Mouse (Mus musculus): ENCODE measurements at regions not wholly inside any gene's neighbourhood (a gene's known extent, or its start where the extent isn't known, plus 50 kb on each side); places are given as distances from the start of the nearest gene placed in this dataset.

GRCm38 (mm10) chr5:50728337-50729003 is 669.7 kb upstream of the Adgra3 start:
- H3K9ac ChIP-seq (replicated peaks; ENCODE audit: low read depth) = no peak overlapping the region
- no peaks in the 10 kb centered on the region for H3K4me1 ChIP-seq (ENCODE audit: insufficient read depth, low read depth, low read length)
- H3K27me3 ChIP-seq (replicated peaks; ENCODE audit: insufficient read depth, low read length) = no peaks in the 10 kb centered on the region
- 55% methylated on average over 1 of the region's 1 CpGs for WGBS
- H3K4me3 ChIP-seq (ENCODE audit: low read depth, low read length) = no peak overlapping the region
- ATAC-seq = no peak
- H3K9me3 ChIP-seq (ENCODE audit: low read length) = no peaks in the 10 kb centered on the region
- no peak overlapping the region for H3K4me2 ChIP-seq (replicated peaks; ENCODE audit: low read depth, low read length)
- H3K27ac ChIP-seq (ENCODE audit: low read length) = no peak overlapping the region
- no peaks in the 10 kb centered on the region for H3K36me3 ChIP-seq (ENCODE audit: insufficient read depth, low read length)
- TF ChIP-seq CTCF (IDR thresholded peaks at IDR 0.05) (no peak), EP300 (IDR thresholded peaks at IDR 0.05) (no peak)
- no peak for DNase-seq (ENCODE audit: low spot score)

- Histone ChIP-seq H3K9me3 (ENCODE audit: low read length) (no peaks in the 10 kb centered on the region), H3K4me2 (replicated peaks; ENCODE audit: low read depth, low read length) (no peak overlapping the region), H3K4me3 (ENCODE audit: low read depth, low read length) (no peak overlapping the region), H3K9ac (replicated peaks; ENCODE audit: low read depth) (no peak overlapping the region), H3K27ac (ENCODE audit: low read length) (no peak overlapping the region), H3K27me3 (replicated peaks; ENCODE audit: insufficient read depth, low read length) (no peaks in the 10 kb centered on the region), H3K36me3 (ENCODE audit: insufficient read depth, low read length) (no peaks in the 10 kb centered on the region), H3K4me1 (ENCODE audit: insufficient read depth, low read depth, low read length) (no peaks in the 10 kb centered on the region)
- 56% methylated on average over 2 of the region's 2 CpGs for WGBS
- ATAC-seq (no peak), DNase-seq (ENCODE audit: low spot score) (no peak)
- TF ChIP-seq CTCF (IDR thresholded peaks at IDR 0.05) = no peak
- TF ChIP-seq EP300 (IDR thresholded peaks at IDR 0.05) = no peak
Measured at GRCm38 (mm10) chr5:50706945-50707663, 648.3 kb upstream of the Adgra3 start.

- ATAC-seq = no peak
- TF ChIP-seq CTCF (IDR thresholded peaks at IDR 0.05) (no peak), EP300 (IDR thresholded peaks at IDR 0.05) (no peak)
- Histone ChIP-seq H3K4me2 (replicated peaks; ENCODE audit: low read depth, low read length) (no peak overlapping the region), H3K4me1 (ENCODE audit: insufficient read depth, low read depth, low read length) (no peaks in the 10 kb centered on the region), H3K27ac (ENCODE audit: low read length) (no peak overlapping the region), H3K9ac (replicated peaks; ENCODE audit: low read depth) (no peak overlapping the region), H3K9me3 (ENCODE audit: low read length) (no peaks in the 10 kb centered on the region), H3K36me3 (ENCODE audit: insufficient read depth, low read length) (no peaks in the 10 kb centered on the region), H3K4me3 (ENCODE audit: low read depth, low read length) (no peak overlapping the region), H3K27me3 (replicated peaks; ENCODE audit: insufficient read depth, low read length) (no peaks in the 10 kb centered on the region)
- WGBS = 7% methylated on average over 2 of the region's 2 CpGs
- no peak for DNase-seq (ENCODE audit: low spot score)
Measured at GRCm38 (mm10) chr5:50698084-50698483, 639.3 kb upstream of the Adgra3 start.

- no peaks in the 10 kb centered on the region for H3K9me3 ChIP-seq (ENCODE audit: low read length)
- no peak for DNase-seq (ENCODE audit: low spot score)
- WGBS = 43% methylated on average over 8 of the region's 8 CpGs
Measured at GRCm38 (mm10) chr5:50697588-50697987, 638.8 kb upstream of the Adgra3 start.

GRCm38 (mm10) chr5:50688362-50688761 is 629.6 kb upstream of the Adgra3 start:
- ATAC-seq (no peak), DNase-seq (ENCODE audit: low spot score) (no peak)
- Histone ChIP-seq H3K36me3 (ENCODE audit: insufficient read depth, low read length) (no peaks in the 10 kb centered on the region), H3K4me3 (ENCODE audit: low read depth, low read length) (no peak overlapping the region), H3K27ac (ENCODE audit: low read length) (no peak overlapping the region), H3K27me3 (replicated peaks; ENCODE audit: insufficient read depth, low read length) (no peaks in the 10 kb centered on the region), H3K9ac (replicated peaks; ENCODE audit: low read depth) (no peak overlapping the region), H3K9me3 (ENCODE audit: low read length) (no peaks in the 10 kb centered on the region), H3K4me1 (ENCODE audit: insufficient read depth, low read depth, low read length) (no peaks in the 10 kb centered on the region), H3K4me2 (replicated peaks; ENCODE audit: low read depth, low read length) (no peak overlapping the region)
- WGBS = 55% methylated on average over 2 of the region's 2 CpGs
- no peak for TF ChIP-seq EP300 (IDR thresholded peaks at IDR 0.05)
- no peak for TF ChIP-seq CTCF (IDR thresholded peaks at IDR 0.05)

More at GRCm38 (mm10) chr5:50697588-50697987, 638.8 kb upstream of the Adgra3 start:
- ATAC-seq = no peak
- H3K9ac ChIP-seq (replicated peaks; ENCODE audit: low read depth) = no peak overlapping the region
- H3K36me3 ChIP-seq (ENCODE audit: insufficient read depth, low read length) = no peaks in the 10 kb centered on the region
- no peaks in the 10 kb centered on the region for H3K27me3 ChIP-seq (replicated peaks; ENCODE audit: insufficient read depth, low read length)
- H3K4me1 ChIP-seq (ENCODE audit: insufficient read depth, low read depth, low read length) = no peaks in the 10 kb centered on the region
- no peak for TF ChIP-seq CTCF (IDR thresholded peaks at IDR 0.05)
- no peak for TF ChIP-seq EP300 (IDR thresholded peaks at IDR 0.05)
- no peak overlapping the region for H3K4me3 ChIP-seq (ENCODE audit: low read depth, low read length)
- no peak overlapping the region for H3K4me2 ChIP-seq (replicated peaks; ENCODE audit: low read depth, low read length)
- no peak overlapping the region for H3K27ac ChIP-seq (ENCODE audit: low read length)

GRCm38 (mm10) chr5:50683966-50684365 is 625.2 kb upstream of the Adgra3 start:
- no peak for TF ChIP-seq EP300 (IDR thresholded peaks at IDR 0.05)
- no peak for TF ChIP-seq CTCF (IDR thresholded peaks at IDR 0.05)
- Histone ChIP-seq H3K9me3 (ENCODE audit: low read length) (no peaks in the 10 kb centered on the region), H3K36me3 (ENCODE audit: insufficient read depth, low read length) (no peaks in the 10 kb centered on the region), H3K4me2 (replicated peaks; ENCODE audit: low read depth, low read length) (no peak overlapping the region), H3K9ac (replicated peaks; ENCODE audit: low read depth) (no peak overlapping the region), H3K27ac (ENCODE audit: low read length) (no peak overlapping the region), H3K27me3 (replicated peaks; ENCODE audit: insufficient read depth, low read length) (no peaks in the 10 kb centered on the region), H3K4me3 (ENCODE audit: low read depth, low read length) (no peak overlapping the region), H3K4me1 (ENCODE audit: insufficient read depth, low read depth, low read length) (no peaks in the 10 kb centered on the region)
- DNase-seq (ENCODE audit: low spot score) (no peak), ATAC-seq (no peak)
- WGBS = 79% methylated on average over 5 of the region's 5 CpGs
